Mouse (Mus musculus) lung, postnatal 4 days (tissue): ENCODE data around the gene Id2.

Experiments
- DNase-seq, 2 experiments: peaks; one replicate each; pipeline ENCODE4 v3.0.0; 2021

Id2 gene

DNA sequence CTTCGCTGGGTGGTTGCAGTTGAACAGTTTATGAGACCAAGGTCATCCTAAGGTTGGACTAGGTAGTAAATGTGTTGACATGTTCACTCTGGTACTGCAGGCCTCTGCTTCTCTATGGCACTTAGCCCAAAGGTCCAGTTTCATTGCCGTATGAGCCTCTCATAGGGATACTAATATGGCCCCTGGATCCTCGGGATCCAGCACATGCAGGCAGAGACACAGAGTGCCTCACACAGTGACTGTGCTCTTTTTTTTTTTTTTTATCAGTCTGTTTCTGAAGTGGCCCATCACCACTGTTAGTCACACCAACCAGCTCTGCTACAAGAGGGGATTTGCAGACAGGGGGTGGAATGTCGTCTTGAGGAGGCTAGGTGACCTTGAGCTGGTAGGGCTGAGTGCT is 23.6 kb downstream of the Id2 start:
- no peak for DNase-seq

DNA sequence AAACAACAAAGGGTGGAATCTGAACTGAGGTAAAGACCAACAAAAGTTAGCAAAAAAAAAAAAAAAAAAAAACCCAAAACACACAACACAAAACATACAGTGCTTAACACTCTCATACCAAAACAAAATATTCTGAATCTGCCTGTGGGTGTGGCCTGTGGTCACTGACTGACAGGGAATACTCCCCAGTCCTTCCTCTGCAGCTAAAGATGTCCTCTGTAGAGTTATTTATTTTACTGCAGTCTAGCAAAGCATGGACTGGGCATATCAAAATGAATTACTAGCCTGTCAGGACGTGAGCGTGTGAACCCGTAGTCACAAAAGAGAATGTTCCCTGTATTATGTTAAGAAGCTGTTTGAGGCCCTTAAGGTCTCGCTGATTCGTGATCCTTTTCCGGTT is 34.7 kb downstream of the Id2 start:
- DNase-seq: no peak

- DNase-seq: no peak
Observed at GRCm38 (mm10) chr12:25060901-25061300, 36.0 kb downstream of the Id2 start.

- DNase-seq: no peak
Observed at GRCm38 (mm10) chr12:25059487-25060200, 37.3 kb downstream of the Id2 start.

DNA sequence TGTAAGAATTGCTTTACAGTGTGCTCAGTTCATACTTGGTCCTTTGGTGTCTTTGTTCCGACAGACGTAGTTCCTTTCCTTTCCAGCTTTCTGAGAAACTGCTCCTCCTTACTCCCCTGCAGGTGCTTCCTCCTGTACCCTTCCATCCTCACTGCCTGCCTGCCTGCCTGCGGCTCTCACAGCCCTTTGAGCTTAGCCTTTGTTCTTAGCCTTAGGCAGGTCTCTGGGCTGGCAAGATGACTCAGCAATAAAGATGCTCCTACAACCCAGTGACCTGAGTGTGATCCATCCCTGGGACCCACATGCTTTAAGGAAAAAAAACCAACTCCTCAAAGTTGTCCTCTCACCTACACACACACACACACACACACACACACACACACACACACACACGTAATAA is 42.0 kb downstream of the Id2 start:
- no peak for DNase-seq

DNA sequence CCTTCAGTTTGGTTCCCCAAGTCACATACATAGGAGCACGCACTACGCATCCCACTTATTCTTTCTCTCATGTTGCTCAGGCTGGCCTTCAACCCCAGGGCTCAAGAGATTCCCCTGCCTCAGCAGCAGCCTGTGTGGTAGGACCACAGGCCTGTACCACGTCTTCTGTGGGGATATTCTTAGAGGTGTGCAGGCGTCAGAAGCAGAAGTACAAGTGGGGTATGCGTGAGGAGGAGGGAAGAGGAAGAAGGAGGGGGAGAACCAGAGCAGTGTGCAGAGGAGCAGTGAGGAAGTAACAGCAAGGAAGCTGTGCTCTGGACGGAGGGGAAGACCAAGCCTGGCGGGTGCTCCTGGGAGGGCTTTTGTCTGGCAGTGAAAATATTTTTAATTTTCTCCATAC is 42.4 kb downstream of the Id2 start:
- no peak for DNase-seq

DNA sequence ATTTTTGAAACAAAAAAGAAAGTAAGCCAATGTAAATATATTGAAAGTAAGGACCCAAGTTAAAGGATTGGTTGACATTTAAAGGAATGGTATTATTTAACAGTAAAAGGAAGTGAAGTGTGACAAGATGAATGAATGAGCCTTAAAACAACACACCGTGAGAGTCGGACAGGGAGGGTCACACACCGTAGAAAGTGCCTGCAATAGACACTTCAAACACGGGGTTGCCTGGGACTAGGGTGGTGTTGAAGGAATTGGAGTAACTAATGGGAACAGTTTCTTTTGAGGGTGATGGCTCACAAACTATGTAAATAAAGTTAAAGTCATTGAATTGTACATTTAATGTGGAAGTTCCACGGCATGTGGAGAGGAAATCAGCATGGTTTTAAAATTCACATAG is 47.7 kb downstream of the Id2 start:
- no peak for DNase-seq

GRCm38 (mm10) chr12:25044579-25044978 is 52.4 kb downstream of the Id2 start:
- DNase-seq: no peak

GRCm38 (mm10) chr12:25044056-25044455 is 52.9 kb downstream of the Id2 start:
- DNase-seq: no peak
